Mouse (Mus musculus) hindbrain, embryonic 13.5 days (tissue): ENCODE data around the gene Cfap77. TPM values are rescaled to one million over a fixed set of nuclear protein-coding genes. Genes with fewer than 3 reads are reported as not detected.
"Not testable (repeated sequence)": the region's sequence is repeated elsewhere in the genome, so short reads cannot be mapped to it uniquely, and the experiment has no call there.

ENCODE experiments used
- ATAC-seq: fragments of 200-750 bp; cut with Nextera tagmentation; 2 replicates; pipeline ENCODE4 v1.8.0; 2017; ENCODE audit warnings: moderate TSS enrichment; ENCODE audit not compliant: low FRiP score
- H3K27ac ChIP-seq: fragments of 300-500 bp; sonication (generic); 2 replicates; pipeline ENCODE4 v1.5.1; 2015; ENCODE audit warnings: inconsistent platforms, mild to moderate bottlenecking, moderate library complexity
- H3K27me3 ChIP-seq: fragments of 300-500 bp; sonication (generic); 2 replicates; pipeline ENCODE4 v1.6.1; 2015; ENCODE audit warnings: mild to moderate bottlenecking, inconsistent platforms
- H3K36me3 ChIP-seq: fragments of 300-500 bp; sonication (generic); 2 replicates; pipeline ENCODE4 v1.6.1; 2015; ENCODE audit warnings: mild to moderate bottlenecking, inconsistent platforms
- H3K4me1 ChIP-seq: fragments of 300-500 bp; sonication (generic); replicated peaks from 2 replicates; pipeline ENCODE4 v1.6.1; 2015; ENCODE audit warnings: inconsistent platforms
- H3K4me2 ChIP-seq: fragments of 300-500 bp; sonication (generic); 2 replicates; pipeline ENCODE4 v1.6.1; 2015; ENCODE audit warnings: inconsistent platforms, mild to moderate bottlenecking, moderate library complexity
- H3K4me3 ChIP-seq: fragments of 300-500 bp; sonication (generic); 2 replicates; pipeline ENCODE4 v1.5.1; 2015; ENCODE audit warnings: mild to moderate bottlenecking, inconsistent platforms
- H3K9ac ChIP-seq: fragments of 300-500 bp; sonication (generic); 2 replicates; pipeline ENCODE4 v1.6.1; 2015; ENCODE audit warnings: mild to moderate bottlenecking, inconsistent platforms
- H3K9me3 ChIP-seq: fragments of 300-500 bp; sonication (generic); 2 replicates; pipeline ENCODE4 v1.6.1; 2016; ENCODE audit warnings: inconsistent platforms
- WGBS: fragments of 180-500 bp; shearing (Covaris S2); methylation state at CpG from one replicate; pipeline ENCODE4 v1.1.7; 2015; 5-methylcytosine and 5-hydroxymethylcytosine counted together
- polyA plus RNA-seq: library from polyadenylated mRNA; unstranded; fragments of >200 nt; fragmentation: Nextera tagmentation; extraction: Ambion mirVana; gene quantifications from 2 replicates; pipeline ENCODE4 v1.2.1, GENCODE M21; 2015

The Cfap77 gene
- 0.18 and 0.22 TPM in 2 replicates for polyA plus RNA-seq

- peak within 1 kb of the TSS; percentile 76 for H3K4me2 ChIP-seq
- H3K9ac ChIP-seq = peak within 1 kb of the TSS; percentile 67
- no peak within 1 kb of the TSS for H3K27ac ChIP-seq
- H3K9me3 ChIP-seq = no peaks in the 10 kb centered on the region
- H3K4me3 ChIP-seq = peak within 1 kb of the TSS; percentile 50
- under 1% methylated on average over 25 of the region's 25 CpGs for WGBS
- H3K27me3 ChIP-seq = peaks cover 66% of the 10 kb centered on the region
- ATAC-seq = peak; percentile 49; the same call in 1 of the 2 replicates
- peaks cover 19% of the 10 kb centered on the region for H3K4me1 ChIP-seq
- no peaks in the 10 kb centered on the region for H3K36me3 ChIP-seq
Measured at GRCm38 (mm10) chr2:29054991-29055390, at the start of gene Cfap77. Gene Cfap77, minus strand, starts transcription at chr2:29055066.

DNA sequence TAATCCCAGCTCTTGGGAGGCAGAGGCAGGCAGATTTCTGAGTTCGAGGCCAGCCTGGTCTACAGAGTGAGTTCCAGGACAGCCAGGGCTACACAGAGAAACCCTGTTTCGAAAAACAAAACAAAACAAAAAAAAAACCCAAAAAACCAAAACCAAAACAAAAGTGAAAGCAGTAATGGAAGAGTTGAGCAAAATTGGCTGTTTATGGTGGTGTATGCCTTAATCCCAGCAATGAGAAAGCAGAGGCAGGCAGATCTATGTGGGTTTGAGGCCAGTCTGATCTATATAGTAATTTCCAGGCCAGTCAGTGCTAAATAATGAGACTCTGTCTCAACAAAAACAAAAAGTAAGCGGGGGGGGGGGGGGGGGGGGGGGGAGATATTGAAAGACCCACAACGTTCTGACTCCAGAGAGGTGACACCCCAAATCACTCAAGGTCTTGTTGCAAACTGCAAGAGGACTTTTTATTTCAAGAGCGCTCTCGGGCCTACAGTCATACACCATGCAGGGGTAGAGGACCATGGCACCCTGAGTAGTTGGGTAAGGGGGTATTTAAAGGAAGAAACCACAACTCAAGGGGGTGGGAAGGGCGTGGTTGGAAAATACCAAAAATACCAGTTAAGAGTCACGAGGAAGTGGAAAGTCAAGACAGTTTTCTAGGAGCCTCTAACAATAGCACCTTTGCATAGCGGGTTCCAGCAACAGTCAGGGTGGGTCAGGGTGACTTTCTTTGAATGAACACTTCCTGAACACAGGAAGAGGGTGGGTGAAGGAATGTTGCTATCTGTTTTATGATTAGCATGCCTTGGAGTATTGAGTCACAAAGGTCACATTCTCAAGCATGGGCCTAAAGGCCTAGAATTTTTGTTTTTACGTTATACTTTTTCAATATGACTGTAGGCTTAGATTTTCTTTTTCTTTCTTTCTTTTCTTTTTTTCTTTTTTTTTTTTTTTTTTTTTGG, 47.8 kb upstream of the Cfap77 start:
- H3K36me3 ChIP-seq, H3K27me3 ChIP-seq, H3K4me2 ChIP-seq, H3K9ac ChIP-seq, H3K4me3 ChIP-seq, H3K27ac ChIP-seq, H3K9me3 ChIP-seq, ATAC-seq, H3K4me1 ChIP-seq: not testable (repeated sequence)
- WGBS = 81% methylated on average over 10 of the region's 10 CpGs

- no peak for ATAC-seq
- Histone ChIP-seq H3K4me2 (no peak overlapping the region), H3K36me3 (no peaks in the 10 kb centered on the region), H3K27me3 (no peaks in the 10 kb centered on the region), H3K9me3 (no peaks in the 10 kb centered on the region), H3K27ac (no peak overlapping the region), H3K9ac (no peak overlapping the region), H3K4me1 (no peaks in the 10 kb centered on the region), H3K4me3 (no peak overlapping the region)
- WGBS = 82% methylated on average over 7 of the region's 7 CpGs
Measured at GRCm38 (mm10) chr2:29100822-29101534, 46.1 kb upstream of the Cfap77 start.

GRCm38 (mm10) chr2:29099646-29100045, 44.8 kb upstream of the Cfap77 start:
- Histone ChIP-seq H3K36me3 (no peaks in the 10 kb centered on the region), H3K27ac (no peak overlapping the region), H3K4me2 (no peak overlapping the region), H3K27me3 (no peaks in the 10 kb centered on the region), H3K9ac (no peak overlapping the region), H3K4me3 (no peak overlapping the region), H3K4me1 (no peaks in the 10 kb centered on the region), H3K9me3 (no peaks in the 10 kb centered on the region)
- 92% methylated on average over 14 of the region's 14 CpGs for WGBS
- ATAC-seq = no peak

DNA sequence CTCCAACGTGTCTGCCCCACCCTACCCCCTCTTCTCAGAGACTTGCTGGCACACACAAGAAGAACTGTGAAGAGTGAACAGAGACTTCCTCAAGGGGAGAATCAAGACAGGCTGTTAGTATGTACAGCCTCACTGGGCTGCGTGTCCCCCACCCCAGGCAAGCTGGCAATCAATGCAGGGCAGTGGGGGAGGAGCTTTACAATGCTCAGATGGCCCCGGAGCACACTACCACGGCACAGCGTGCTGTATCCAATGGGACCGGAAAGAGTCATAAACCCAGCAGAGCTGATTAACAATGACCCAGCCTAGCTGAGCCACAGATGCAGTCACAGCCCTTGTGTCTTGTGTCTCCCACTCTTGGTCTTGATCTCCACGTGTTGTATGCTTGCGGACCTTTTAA, 43.9 kb upstream of the Cfap77 start:
- Histone ChIP-seq H3K36me3 (no peaks in the 10 kb centered on the region), H3K27me3 (no peaks in the 10 kb centered on the region), H3K9ac (no peak overlapping the region), H3K4me3 (no peak overlapping the region), H3K27ac (no peak overlapping the region), H3K4me2 (no peak overlapping the region), H3K9me3 (no peaks in the 10 kb centered on the region), H3K4me1 (no peaks in the 10 kb centered on the region)
- 71% methylated on average over 8 of the region's 8 CpGs for WGBS
- ATAC-seq = no peak

GRCm38 (mm10) chr2:29097955-29098354, 43.1 kb upstream of the Cfap77 start:
- not testable (repeated sequence) for ATAC-seq, H3K27me3 ChIP-seq, H3K27ac ChIP-seq, H3K4me3 ChIP-seq, H3K9me3 ChIP-seq, H3K9ac ChIP-seq, H3K36me3 ChIP-seq, H3K4me1 ChIP-seq, H3K4me2 ChIP-seq
- 96% methylated on average over 5 of the region's 5 CpGs for WGBS

GRCm38 (mm10) chr2:29097465-29097864, 42.6 kb upstream of the Cfap77 start:
- H3K9me3 ChIP-seq = no peaks in the 10 kb centered on the region
- no peaks in the 10 kb centered on the region for H3K27me3 ChIP-seq
- no peaks in the 10 kb centered on the region for H3K4me1 ChIP-seq
- H3K4me3 ChIP-seq = no peak overlapping the region
- no peak overlapping the region for H3K9ac ChIP-seq
- H3K4me2 ChIP-seq = no peak overlapping the region
- ATAC-seq = no peak
- no peaks in the 10 kb centered on the region for H3K36me3 ChIP-seq
- H3K27ac ChIP-seq = no peak overlapping the region
- 79% methylated on average over 3 of the region's 3 CpGs for WGBS

DNA sequence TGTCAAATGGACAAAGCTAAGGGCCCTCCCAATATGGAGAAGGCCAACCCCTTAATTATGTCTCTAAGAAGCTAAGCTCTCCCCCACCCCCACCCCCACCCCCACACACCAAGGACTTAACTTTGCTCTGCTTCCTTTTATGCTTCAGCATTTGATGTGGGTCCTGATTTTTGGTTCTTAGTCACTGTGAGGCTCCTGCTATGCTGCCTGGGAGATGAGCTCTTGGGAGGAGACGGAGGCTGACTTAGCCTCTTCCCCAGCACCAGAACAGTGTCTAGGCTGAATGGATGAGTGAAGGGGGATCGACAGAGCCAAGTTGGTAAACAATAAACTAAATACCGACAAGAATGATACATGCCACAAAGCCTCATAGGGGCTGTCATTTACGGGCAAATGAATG, 41.9 kb upstream of the Cfap77 start:
- Histone ChIP-seq H3K9ac (no peak overlapping the region), H3K9me3 (no peaks in the 10 kb centered on the region), H3K36me3 (no peaks in the 10 kb centered on the region), H3K4me2 (no peak overlapping the region), H3K27ac (no peak overlapping the region), H3K27me3 (no peaks in the 10 kb centered on the region), H3K4me1 (no peaks in the 10 kb centered on the region), H3K4me3 (no peak overlapping the region)
- no peak for ATAC-seq
- 60% methylated on average over 4 of the region's 4 CpGs for WGBS

DNA sequence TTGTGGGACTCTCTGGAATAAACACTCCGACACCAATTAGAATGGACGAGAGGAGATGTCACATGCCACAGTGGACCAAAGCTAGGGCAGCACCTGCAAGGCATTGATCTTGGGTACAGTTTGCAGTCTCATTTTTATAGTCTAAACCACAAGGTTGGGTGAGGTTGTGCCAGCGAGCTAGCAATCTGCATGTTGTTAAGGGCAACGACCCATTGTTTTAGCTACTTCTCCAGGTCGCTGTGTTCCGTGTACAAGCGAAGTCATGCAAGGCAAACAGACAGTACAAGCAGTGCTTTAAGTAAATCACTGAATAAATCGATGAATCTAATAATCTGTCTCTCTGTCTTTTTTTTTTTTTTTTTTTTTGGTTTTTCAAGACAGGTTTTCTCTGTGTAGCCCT, 40.8 kb upstream of the Cfap77 start:
- WGBS = 90% methylated on average over 8 of the region's 8 CpGs
- no peaks in the 10 kb centered on the region for H3K4me1 ChIP-seq
- no peak overlapping the region for H3K4me2 ChIP-seq
- no peak for ATAC-seq
- no peak overlapping the region for H3K27ac ChIP-seq
- no peak overlapping the region for H3K9ac ChIP-seq
- no peaks in the 10 kb centered on the region for H3K9me3 ChIP-seq
- no peaks in the 10 kb centered on the region for H3K36me3 ChIP-seq
- no peak overlapping the region for H3K4me3 ChIP-seq
- no peaks in the 10 kb centered on the region for H3K27me3 ChIP-seq

DNA sequence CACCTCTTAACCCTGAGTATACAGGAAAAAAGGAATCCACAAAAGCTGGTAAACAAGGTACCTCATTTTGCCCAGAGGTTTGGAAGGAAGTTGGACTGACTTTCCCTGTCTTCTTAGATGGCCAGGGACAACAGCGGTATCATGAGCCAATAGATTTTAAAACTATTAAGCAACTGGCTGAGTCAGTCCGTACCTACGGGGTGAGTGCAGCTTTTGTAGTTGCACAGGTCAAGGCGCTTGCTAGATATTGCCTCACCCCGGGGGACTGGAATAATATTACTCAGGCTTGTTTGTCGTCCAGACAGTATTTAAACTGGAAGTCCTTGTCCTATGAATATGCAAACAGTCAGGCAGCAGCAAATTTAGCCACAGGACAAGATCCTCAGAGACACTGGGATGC, 34.4 kb upstream of the Cfap77 start:
- H3K36me3 ChIP-seq = peaks cover 31% of the 10 kb centered on the region
- ATAC-seq, H3K9me3 ChIP-seq, H3K4me3 ChIP-seq, H3K9ac ChIP-seq, H3K27me3 ChIP-seq, H3K4me1 ChIP-seq, H3K27ac ChIP-seq, H3K4me2 ChIP-seq: not testable (repeated sequence)
- WGBS = 78% methylated on average over 6 of the region's 6 CpGs

- Histone ChIP-seq H3K9me3 (no peaks in the 10 kb centered on the region), H3K27me3 (no peaks in the 10 kb centered on the region), H3K36me3 (peaks cover 64% of the 10 kb centered on the region), H3K4me2 (no peak overlapping the region), H3K4me1 (no peaks in the 10 kb centered on the region), H3K9ac (no peak overlapping the region), H3K27ac (no peak overlapping the region), H3K4me3 (no peak overlapping the region)
- ATAC-seq = no peak
- WGBS = 96% methylated on average over 7 of the region's 7 CpGs
Measured at GRCm38 (mm10) chr2:29086026-29086425, 31.2 kb upstream of the Cfap77 start.

DNA sequence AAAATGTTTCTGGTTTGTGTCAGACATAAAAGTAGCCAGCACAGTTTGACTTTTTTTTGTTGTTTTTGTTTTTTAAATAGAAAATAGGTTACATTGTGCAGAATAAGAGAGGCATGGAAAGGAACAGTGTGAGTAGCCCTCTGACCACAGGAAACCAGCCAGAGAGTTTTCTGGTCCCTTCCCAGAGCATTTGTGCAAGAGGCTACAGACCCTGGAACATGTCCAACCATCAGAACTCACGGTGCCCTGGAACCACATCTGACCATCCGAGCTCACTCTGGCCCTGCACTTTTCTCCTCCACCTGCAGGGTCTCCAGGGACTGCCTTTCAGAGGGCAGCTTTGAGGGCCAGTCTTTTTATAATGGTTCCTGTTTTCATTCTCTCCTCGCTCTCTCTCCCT, 27.1 kb upstream of the Cfap77 start:
- 81% methylated on average over 3 of the region's 3 CpGs for WGBS
- no peak for ATAC-seq

More for the DNA sequence above, 27.1 kb upstream of the Cfap77 start:
- H3K36me3 ChIP-seq = peaks cover 92% of the 10 kb centered on the region
- no peaks in the 10 kb centered on the region for H3K9me3 ChIP-seq
- H3K4me1 ChIP-seq = no peaks in the 10 kb centered on the region
- no peaks in the 10 kb centered on the region for H3K27me3 ChIP-seq
- no peak overlapping the region for H3K4me2 ChIP-seq
- no peak overlapping the region for H3K4me3 ChIP-seq
- H3K9ac ChIP-seq = no peak overlapping the region
- no peak overlapping the region for H3K27ac ChIP-seq
